Mouse (Mus musculus): ENCODE measurements around the gene Rasa3. TPM values are rescaled to one million over a fixed set of nuclear protein-coding genes. Genes with fewer than 3 reads are reported as not detected.
A peak's percentile ranks its signal among the peaks of the same experiment; 100 is the strongest.

Rasa3 gene
- total and polyA plus RNA-seq, 2 experiments from 2014 or later: 13.2 to 29.9 TPM

GRCm38 (mm10) chr8:13608946-13609345, 68.5 kb downstream of the Rasa3 start:
- Histone ChIP-seq H3K4me3 (ENCODE audit: low read depth, low read length) (no peak overlapping the region), H3K4me1 (ENCODE audit: control insufficient read depth, insufficient read depth) (peaks cover 16% of the 10 kb centered on the region), H3K36me3 (replicated peaks; ENCODE audit: control insufficient read depth, insufficient read depth, low read length) (peaks cover 31% of the 10 kb centered on the region), H3K9me3 (replicated peaks; ENCODE audit: control insufficient read depth, low read length) (no peaks in the 10 kb centered on the region), H3K4me2 (ENCODE audit: low read depth, low read length) (no peak overlapping the region), H3K27me3 (ENCODE audit: control insufficient read depth, insufficient read depth, low read length) (no peaks in the 10 kb centered on the region), H3K9ac (replicated peaks; ENCODE audit: low read depth, low read length) (no peak overlapping the region), H3K27ac (ENCODE audit: low read depth) (no peak overlapping the region)
- no peak for DNase-seq (ENCODE audit: low spot score)
- ATAC-seq (ENCODE audit: insufficient read depth, low read depth): no peak
- WGBS: 91% methylated on average over 6 of the region's 6 CpGs
- TF ChIP-seq EP300 (IDR thresholded peaks at IDR 0.05; ENCODE audit: low read depth): no peak
- TF ChIP-seq CTCF (IDR thresholded peaks at IDR 0.05; ENCODE audit: low read depth): no peak

- peaks cover 16% of the 10 kb centered on the region; the same call in 1 of the 2 replicates for H3K4me1 ChIP-seq (ENCODE audit: control insufficient read depth, insufficient read depth)
- ATAC-seq (ENCODE audit: insufficient read depth, low read depth) (peak; percentile 44; the same call in 1 of the 2 replicates), DNase-seq (ENCODE audit: low spot score) (no peak)
- peaks cover 25% of the 10 kb centered on the region for H3K36me3 ChIP-seq (replicated peaks; ENCODE audit: control insufficient read depth, insufficient read depth, low read length)
- WGBS: 53% methylated on average over 7 of the region's 7 CpGs
- no peak overlapping the region for H3K4me3 ChIP-seq (ENCODE audit: low read depth, low read length)
- TF ChIP-seq EP300 (IDR thresholded peaks at IDR 0.05; ENCODE audit: low read depth) (no peak), CTCF (IDR thresholded peaks at IDR 0.05; ENCODE audit: low read depth) (no peak)
- no peak overlapping the region for H3K4me2 ChIP-seq (ENCODE audit: low read depth, low read length)
- H3K9me3 ChIP-seq (replicated peaks; ENCODE audit: control insufficient read depth, low read length): no peaks in the 10 kb centered on the region
- H3K9ac ChIP-seq (replicated peaks; ENCODE audit: low read depth, low read length): no peak overlapping the region
- no peak overlapping the region; the same call in 1 of the 2 replicates for H3K27ac ChIP-seq (ENCODE audit: low read depth)
- no peaks in the 10 kb centered on the region for H3K27me3 ChIP-seq (ENCODE audit: control insufficient read depth, insufficient read depth, low read length)
These were observed 71.4 kb downstream of the Rasa3 start for GRCm38 (mm10) chr8:13605920-13606480.

GRCm38 (mm10) chr8:13602621-13603020, 74.8 kb downstream of the Rasa3 start:
- Histone ChIP-seq H3K36me3 (replicated peaks; ENCODE audit: control insufficient read depth, insufficient read depth, low read length) (peaks cover 26% of the 10 kb centered on the region), H3K27me3 (ENCODE audit: control insufficient read depth, insufficient read depth, low read length) (no peaks in the 10 kb centered on the region), H3K4me2 (ENCODE audit: low read depth, low read length) (no peak overlapping the region), H3K27ac (ENCODE audit: low read depth) (no peak overlapping the region), H3K4me1 (ENCODE audit: control insufficient read depth, insufficient read depth) (peaks cover 10% of the 10 kb centered on the region; the same call in 1 of the 2 replicates), H3K9me3 (replicated peaks; ENCODE audit: control insufficient read depth, low read length) (no peaks in the 10 kb centered on the region), H3K4me3 (ENCODE audit: low read depth, low read length) (no peak overlapping the region), H3K9ac (replicated peaks; ENCODE audit: low read depth, low read length) (no peak overlapping the region)
- ATAC-seq (ENCODE audit: insufficient read depth, low read depth) (peak; percentile 24; the same call in 1 of the 2 replicates), DNase-seq (ENCODE audit: low spot score) (no peak)
- WGBS: 72% methylated on average over 8 of the region's 8 CpGs
- no peak for TF ChIP-seq EP300 (IDR thresholded peaks at IDR 0.05; ENCODE audit: low read depth)
- peak; percentile 58 for TF ChIP-seq CTCF (IDR thresholded peaks at IDR 0.05; ENCODE audit: low read depth)

GRCm38 (mm10) chr8:13601166-13601565, 76.2 kb downstream of the Rasa3 start:
- Histone ChIP-seq H3K4me2 (ENCODE audit: low read depth, low read length) (peak overlapping the region; percentile 40), H3K9me3 (replicated peaks; ENCODE audit: control insufficient read depth, low read length) (no peaks in the 10 kb centered on the region), H3K27me3 (ENCODE audit: control insufficient read depth, insufficient read depth, low read length) (no peaks in the 10 kb centered on the region), H3K4me3 (ENCODE audit: low read depth, low read length) (no peak overlapping the region), H3K36me3 (replicated peaks; ENCODE audit: control insufficient read depth, insufficient read depth, low read length) (peaks cover 41% of the 10 kb centered on the region), H3K9ac (replicated peaks; ENCODE audit: low read depth, low read length) (no peak overlapping the region), H3K4me1 (ENCODE audit: control insufficient read depth, insufficient read depth) (peaks cover 8% of the 10 kb centered on the region; the same call in 1 of the 2 replicates), H3K27ac (ENCODE audit: low read depth) (no peak overlapping the region)
- TF ChIP-seq CTCF (IDR thresholded peaks at IDR 0.05; ENCODE audit: low read depth): no peak
- no peak for TF ChIP-seq EP300 (IDR thresholded peaks at IDR 0.05; ENCODE audit: low read depth)
- WGBS: 64% methylated on average over 11 of the region's 11 CpGs
- no peak for DNase-seq (ENCODE audit: low spot score)
- no peak for ATAC-seq (ENCODE audit: insufficient read depth, low read depth)

- peak overlapping the region; percentile 40 for H3K4me2 ChIP-seq (ENCODE audit: low read depth, low read length)
- no peak for TF ChIP-seq EP300 (IDR thresholded peaks at IDR 0.05; ENCODE audit: low read depth)
- no peak for ATAC-seq (ENCODE audit: insufficient read depth, low read depth)
- H3K27me3 ChIP-seq (ENCODE audit: control insufficient read depth, insufficient read depth, low read length): no peaks in the 10 kb centered on the region
- DNase-seq (ENCODE audit: low spot score): no peak
- H3K4me3 ChIP-seq (ENCODE audit: low read depth, low read length): no peak overlapping the region
- H3K9ac ChIP-seq (replicated peaks; ENCODE audit: low read depth, low read length): no peak overlapping the region
- WGBS: 63% methylated on average over 10 of the region's 10 CpGs
- peaks cover 3% of the 10 kb centered on the region; the same call in 1 of the 2 replicates for H3K4me1 ChIP-seq (ENCODE audit: control insufficient read depth, insufficient read depth)
- H3K27ac ChIP-seq (ENCODE audit: low read depth): no peak overlapping the region; the same call in 1 of the 2 replicates
- H3K9me3 ChIP-seq (replicated peaks; ENCODE audit: control insufficient read depth, low read length): no peaks in the 10 kb centered on the region
- H3K36me3 ChIP-seq (replicated peaks; ENCODE audit: control insufficient read depth, insufficient read depth, low read length): peaks cover 44% of the 10 kb centered on the region
These were observed 76.7 kb downstream of the Rasa3 start for GRCm38 (mm10) chr8:13600716-13601115.

GRCm38 (mm10) chr8:13600204-13600603, 77.2 kb downstream of the Rasa3 start:
- H3K27ac ChIP-seq (ENCODE audit: low read depth): peak overlapping the region; percentile 36; the same call in 1 of the 2 replicates
- DNase-seq (ENCODE audit: low spot score) (no peak), ATAC-seq (ENCODE audit: insufficient read depth, low read depth) (peak; percentile 39; the same call in 1 of the 2 replicates)
- TF ChIP-seq CTCF (IDR thresholded peaks at IDR 0.05; ENCODE audit: low read depth) (no peak), EP300 (IDR thresholded peaks at IDR 0.05; ENCODE audit: low read depth) (no peak)
- peak overlapping the region; percentile 40; the same call in 1 of the 2 replicates for H3K4me2 ChIP-seq (ENCODE audit: low read depth, low read length)
- H3K36me3 ChIP-seq (replicated peaks; ENCODE audit: control insufficient read depth, insufficient read depth, low read length): peaks cover 40% of the 10 kb centered on the region
- no peak overlapping the region for H3K4me3 ChIP-seq (ENCODE audit: low read depth, low read length)
- H3K9ac ChIP-seq (replicated peaks; ENCODE audit: low read depth, low read length): no peak overlapping the region
- WGBS: 57% methylated on average over 7 of the region's 7 CpGs
- H3K27me3 ChIP-seq (ENCODE audit: control insufficient read depth, insufficient read depth, low read length): no peaks in the 10 kb centered on the region
- no peaks in the 10 kb centered on the region for H3K9me3 ChIP-seq (replicated peaks; ENCODE audit: control insufficient read depth, low read length)
- no peaks in the 10 kb centered on the region; the same call in 1 of the 2 replicates for H3K4me1 ChIP-seq (ENCODE audit: control insufficient read depth, insufficient read depth)

Data from heart, postnatal 0 days (tissue).